Mouse (Mus musculus): Measurements from ENCODE around the gene Zbp1.

DNA sequence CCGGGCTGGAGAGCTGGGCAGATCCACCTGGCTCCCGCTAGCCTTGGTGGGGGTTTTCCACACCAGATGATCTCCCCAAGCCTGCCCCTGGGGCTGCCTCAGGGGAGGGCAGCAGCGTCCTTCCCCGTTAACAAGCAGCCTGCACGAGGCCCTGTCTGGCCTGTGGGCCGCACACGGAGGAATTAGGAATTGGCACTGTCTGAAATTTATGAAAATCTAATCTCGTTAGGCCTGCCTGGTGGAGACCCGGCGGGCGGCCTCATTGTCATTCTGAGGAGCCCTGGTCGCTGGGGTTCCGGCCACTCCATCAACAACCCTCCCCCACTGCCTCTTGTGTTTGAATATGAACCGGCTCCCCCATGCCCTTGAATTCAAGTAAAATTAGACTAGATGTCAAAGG lies 19.8 kb upstream of the Zbp1 start:
- TF ChIP-seq CTCF (IDR thresholded peaks at IDR 0.05; ENCODE audit: control insufficient read depth, insufficient read depth, insufficient read length), result no peak
- TF ChIP-seq USF1 (IDR thresholded peaks at IDR 0.05; ENCODE audit: low read depth), result no peak
- TF ChIP-seq MYOD1 (IDR thresholded peaks at IDR 0.05; ENCODE audit: control insufficient read depth, insufficient read length, low read depth), result no peak

Measured in C2C12 (cell line).